Mouse (Mus musculus) kidney, embryonic 16.5 days (tissue): ENCODE data around the gene Gm3238. TPM values are rescaled to one million over a fixed set of nuclear protein-coding genes. Genes with fewer than 3 reads are reported as not detected.
"Not testable (repeated sequence)": the region's sequence is repeated elsewhere in the genome, so short reads cannot be mapped to it uniquely, and the experiment has no call there.

ENCODE experiments used
- ATAC-seq: fragments of 200-750 bp; cut with Nextera tagmentation; 2 replicates; pipeline ENCODE4 v1.8.0; 2017; ENCODE audit warnings: moderate TSS enrichment; ENCODE audit not compliant: low FRiP score, low TSS enrichment
- H3K27ac ChIP-seq: fragments of 300-500 bp; sonication (generic); 2 replicates; pipeline ENCODE4 v1.5.1; 2014; ENCODE audit warnings: low read length
- H3K27me3 ChIP-seq: fragments of 300-500 bp; sonication (generic); 2 replicates; pipeline ENCODE4 v1.6.1; 2014; ENCODE audit warnings: low read length, control low read depth, mixed read lengths; ENCODE audit not compliant: insufficient read depth
- H3K36me3 ChIP-seq: fragments of 300-500 bp; sonication (generic); 2 replicates; pipeline ENCODE4 v1.6.1; 2014; ENCODE audit warnings: low read length, control low read depth, mixed read lengths; ENCODE audit not compliant: insufficient read depth
- H3K4me1 ChIP-seq: fragments of 300-500 bp; sonication (generic); 2 replicates; pipeline ENCODE4 v1.6.1; 2014; ENCODE audit warnings: low read length, control low read depth, mixed read lengths; ENCODE audit not compliant: insufficient read depth
- H3K4me2 ChIP-seq: fragments of 300-500 bp; sonication (generic); replicated peaks from 2 replicates; pipeline ENCODE4 v1.6.1; 2014; ENCODE audit warnings: low read depth, low read length
- H3K4me3 ChIP-seq: fragments of 300-500 bp; sonication (generic); 2 replicates; pipeline ENCODE4 v1.5.1; 2014; ENCODE audit warnings: mild to moderate bottlenecking, low read length
- H3K9ac ChIP-seq: fragments of 300-500 bp; sonication (generic); replicated peaks from 2 replicates; pipeline ENCODE4 v1.6.1; 2014; ENCODE audit warnings: low read length
- H3K9me3 ChIP-seq: fragments of 300-500 bp; sonication (generic); 2 replicates; pipeline ENCODE4 v1.6.1; 2016; ENCODE audit warnings: low read length, control low read depth
- WGBS: fragments of 180-500 bp; shearing (Covaris S2); extraction: QIAGEN DNeasy Blood & Tissue Kit; methylation state at CpG from one replicate; pipeline ENCODE4 v1.1.7; 2014; 5-methylcytosine and 5-hydroxymethylcytosine counted together
- polyA plus RNA-seq: library from polyadenylated mRNA; unstranded; fragments of >200 nt; fragmentation: Nextera tagmentation; extraction: Ambion mirVana; gene quantifications from 2 replicates; pipeline ENCODE4 v1.2.1, GENCODE M21; 2015

The Gm3238 gene
- polyA plus RNA-seq: not detected in 2 replicates

GRCm38 (mm10) chr10:77771225-77771624, at the start of gene Gm3238:
Gene Gm3238, minus strand, starts transcription at chr10:77771325.
- not testable (repeated sequence) for H3K9me3 ChIP-seq, H3K4me3 ChIP-seq, H3K4me1 ChIP-seq, H3K9ac ChIP-seq, H3K36me3 ChIP-seq, ATAC-seq, H3K27me3 ChIP-seq, H3K4me2 ChIP-seq, H3K27ac ChIP-seq
- WGBS: no CpG with 5 or more reads among the region's 1 CpGs

- Histone ChIP-seq H3K9ac (no peak overlapping the region), H3K4me1 (no peaks in the 10 kb centered on the region), H3K4me3 (no peak overlapping the region), H3K27me3 (no peaks in the 10 kb centered on the region), H3K36me3 (no peaks in the 10 kb centered on the region), H3K27ac (no peak overlapping the region), H3K9me3 (no peaks in the 10 kb centered on the region), H3K4me2 (no peak overlapping the region)
- 38% methylated on average over 4 of the region's 4 CpGs for WGBS
- ATAC-seq: no peak
Observed at GRCm38 (mm10) chr10:77819203-77819602, 48.1 kb upstream of the Gm3238 start.

GRCm38 (mm10) chr10:77818523-77818922, 47.4 kb upstream of the Gm3238 start:
- Histone ChIP-seq H3K36me3 (no peaks in the 10 kb centered on the region), H3K27ac (no peak overlapping the region), H3K9ac (no peak overlapping the region), H3K4me1 (no peaks in the 10 kb centered on the region), H3K27me3 (no peaks in the 10 kb centered on the region), H3K9me3 (no peaks in the 10 kb centered on the region), H3K4me2 (no peak overlapping the region), H3K4me3 (no peak overlapping the region)
- WGBS: 98% methylated on average over 4 of the region's 4 CpGs
- ATAC-seq: no peak

GRCm38 (mm10) chr10:77815514-77815913, 44.4 kb upstream of the Gm3238 start:
- Histone ChIP-seq H3K27ac (no peak overlapping the region), H3K9ac (no peak overlapping the region), H3K4me3 (no peak overlapping the region), H3K4me1 (no peaks in the 10 kb centered on the region), H3K9me3 (no peaks in the 10 kb centered on the region), H3K36me3 (no peaks in the 10 kb centered on the region), H3K4me2 (no peak overlapping the region), H3K27me3 (no peaks in the 10 kb centered on the region)
- WGBS: 41% methylated on average over 5 of the region's 5 CpGs
- no peak for ATAC-seq

GRCm38 (mm10) chr10:77814382-77814781, 43.3 kb upstream of the Gm3238 start, which contains the start of gene Gm2696:
Gene Gm2696, plus strand, starts transcription at chr10:77814682.
- no peak for ATAC-seq
- Histone ChIP-seq H3K4me3 (no peak within 1 kb of the TSS), H3K4me1 (no peaks in the 10 kb centered on the region), H3K9ac (no peak within 1 kb of the TSS), H3K36me3 (no peaks in the 10 kb centered on the region), H3K9me3 (no peaks in the 10 kb centered on the region; the same call in 1 of the 2 replicates), H3K27ac (no peak within 1 kb of the TSS), H3K4me2 (no peak within 1 kb of the TSS), H3K27me3 (no peaks in the 10 kb centered on the region)
- WGBS: 60% methylated on average over 4 of the region's 4 CpGs

- H3K4me3 ChIP-seq: no peak within 1 kb of the TSS
- no peaks in the 10 kb centered on the region for H3K4me1 ChIP-seq
- H3K27me3 ChIP-seq: no peaks in the 10 kb centered on the region
- H3K36me3 ChIP-seq: no peaks in the 10 kb centered on the region
- 78% methylated on average over 3 of the region's 5 CpGs for WGBS
- no peaks in the 10 kb centered on the region; the same call in 1 of the 2 replicates for H3K9me3 ChIP-seq
- H3K9ac ChIP-seq: no peak within 1 kb of the TSS
- ATAC-seq: no peak
- H3K27ac ChIP-seq: no peak within 1 kb of the TSS
- no peak within 1 kb of the TSS for H3K4me2 ChIP-seq
Observed at GRCm38 (mm10) chr10:77811743-77812142, 40.6 kb upstream of the Gm3238 start, which contains the start of gene Gm9507. Gene Gm9507, minus strand, starts transcription at chr10:77811843.

GRCm38 (mm10) chr10:77804095-77804494, 33.0 kb upstream of the Gm3238 start:
- no peak overlapping the region for H3K4me3 ChIP-seq
- no peaks in the 10 kb centered on the region for H3K4me1 ChIP-seq
- ATAC-seq: no peak
- H3K9me3 ChIP-seq: no peaks in the 10 kb centered on the region
- H3K9ac ChIP-seq: no peak overlapping the region
- 82% methylated on average over 3 of the region's 3 CpGs for WGBS
- no peaks in the 10 kb centered on the region for H3K27me3 ChIP-seq
- no peak overlapping the region for H3K4me2 ChIP-seq
- H3K27ac ChIP-seq: no peak overlapping the region
- H3K36me3 ChIP-seq: no peaks in the 10 kb centered on the region

- no peak within 1 kb of the TSS for H3K4me3 ChIP-seq
Observed at GRCm38 (mm10) chr10:77798921-77799508, 27.9 kb upstream of the Gm3238 start, which contains the start of gene Gm19668. Gene Gm19668, minus strand, starts transcription at chr10:77799133.

GRCm38 (mm10) chr10:77798164-77798920, 27.2 kb upstream of the Gm3238 start:
- WGBS: 51% methylated on average over 3 of the region's 3 CpGs
- H3K4me2 ChIP-seq, H3K9ac ChIP-seq, H3K4me1 ChIP-seq, H3K36me3 ChIP-seq, ATAC-seq, H3K4me3 ChIP-seq, H3K27ac ChIP-seq, H3K9me3 ChIP-seq, H3K27me3 ChIP-seq: not testable (repeated sequence)

More at GRCm38 (mm10) chr10:77798921-77799508, 27.9 kb upstream of the Gm3238 start, which contains the start of gene Gm19668:
- ATAC-seq: no peak
- 47% methylated on average over 8 of the region's 8 CpGs for WGBS
- H3K36me3 ChIP-seq: no peaks in the 10 kb centered on the region
- no peaks in the 10 kb centered on the region for H3K4me1 ChIP-seq
- H3K27me3 ChIP-seq: no peaks in the 10 kb centered on the region
- no peak within 1 kb of the TSS for H3K4me2 ChIP-seq
- no peak within 1 kb of the TSS for H3K27ac ChIP-seq
- H3K9me3 ChIP-seq: no peaks in the 10 kb centered on the region
- H3K9ac ChIP-seq: no peak within 1 kb of the TSS

- Histone ChIP-seq H3K27ac (no peak overlapping the region), H3K4me2 (no peak overlapping the region), H3K27me3 (no peaks in the 10 kb centered on the region), H3K9me3 (no peaks in the 10 kb centered on the region), H3K4me1 (no peaks in the 10 kb centered on the region), H3K9ac (no peak overlapping the region), H3K36me3 (no peaks in the 10 kb centered on the region), H3K4me3 (no peak overlapping the region)
- 21% methylated on average over 3 of the region's 3 CpGs for WGBS
- ATAC-seq: no peak
Observed at GRCm38 (mm10) chr10:77797677-77798076, 26.6 kb upstream of the Gm3238 start.
